Mouse (Mus musculus) adrenal gland, adult 2 months (tissue): Measurements from ENCODE around the gene Vmac. TPM values are rescaled to one million over a fixed set of nuclear protein-coding genes. Genes with fewer than 3 reads are reported as not detected.

Experiments
- DNase-seq: peaks from one replicate; pipeline ENCODE4 v3.0.0; 2021
- long read RNA-seq: library from polyadenylated mRNA; stranded (forward); transcript quantifications from one replicate; pipeline ENCODE4 v2.0.0, GENCODE M21; 2021
- polyA plus RNA-seq: library from polyadenylated mRNA; depleted of rRNA; stranded (reverse); fragments of >200 nt; gene quantifications from 2 replicates; pipeline ENCODE4 v1.2.3, GENCODE M21; 2012; rRNA removed
- total RNA-seq, 2 experiments: library from RNA; stranded (reverse); gene quantifications; 2 replicates each; pipeline ENCODE4 v1.2.3; 2021

The Vmac gene
- total RNA-seq (10 to 100 TPM; 26.8 to 31.6 TPM), polyA plus RNA-seq (50.2 and 57.3 TPM in 2 replicates)
- long read RNA-seq, transcript Vmac-201 (2 exons, 2,226 nt): major isoform, 18 of 29 reads
- long read RNA-seq, transcript Vmac-202 (2 exons, 1,965 nt): minor isoform, 6 of 29 reads
- long read RNA-seq, partial matches to known transcripts: 0 of 29 reads
- long read RNA-seq, other reads (novel, unspliced or antisense): 5 of 29 reads

DNA sequence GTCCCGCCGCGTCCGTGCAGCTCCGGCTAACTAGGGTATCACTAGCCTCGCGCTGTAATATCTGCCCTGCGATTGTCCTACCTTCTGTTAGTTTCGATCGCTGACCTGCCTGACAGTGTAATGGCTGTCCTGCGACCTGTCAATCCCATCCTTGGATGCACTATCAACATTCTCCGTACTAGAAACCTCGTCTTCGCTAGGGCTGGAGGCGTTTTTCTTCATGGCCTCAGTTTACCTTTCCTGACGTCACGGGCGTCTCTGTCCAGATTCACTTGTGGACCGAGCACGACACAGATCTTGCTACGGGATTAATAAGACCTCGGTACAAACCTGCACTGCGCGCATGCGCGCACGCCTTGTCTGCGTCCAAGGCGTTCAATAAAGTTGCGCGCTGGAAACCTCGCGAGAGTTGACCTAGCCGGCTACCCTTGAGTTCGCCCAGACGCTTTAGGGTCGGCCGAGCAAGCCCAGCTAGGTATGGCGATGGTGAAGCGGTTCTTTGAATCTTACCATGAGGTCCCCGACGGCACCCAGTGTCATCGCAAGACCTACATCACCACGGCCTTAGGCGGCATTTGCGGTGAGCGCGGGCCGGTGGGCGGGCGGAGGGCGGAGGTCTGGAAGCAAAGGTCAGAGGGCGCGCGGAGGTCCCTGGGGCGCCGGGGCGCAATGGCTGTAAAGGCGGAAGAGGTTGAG lies at the start of gene Vmac, which contains the start of gene Ndufa11:
TSS of gene Vmac (minus strand) at position 660 of the 696 bp plus-strand sequence.
TSS of gene Ndufa11 (plus strand) at position 405 of the 696 bp plus-strand sequence.
- DNase-seq: peak; percentile 94

DNA sequence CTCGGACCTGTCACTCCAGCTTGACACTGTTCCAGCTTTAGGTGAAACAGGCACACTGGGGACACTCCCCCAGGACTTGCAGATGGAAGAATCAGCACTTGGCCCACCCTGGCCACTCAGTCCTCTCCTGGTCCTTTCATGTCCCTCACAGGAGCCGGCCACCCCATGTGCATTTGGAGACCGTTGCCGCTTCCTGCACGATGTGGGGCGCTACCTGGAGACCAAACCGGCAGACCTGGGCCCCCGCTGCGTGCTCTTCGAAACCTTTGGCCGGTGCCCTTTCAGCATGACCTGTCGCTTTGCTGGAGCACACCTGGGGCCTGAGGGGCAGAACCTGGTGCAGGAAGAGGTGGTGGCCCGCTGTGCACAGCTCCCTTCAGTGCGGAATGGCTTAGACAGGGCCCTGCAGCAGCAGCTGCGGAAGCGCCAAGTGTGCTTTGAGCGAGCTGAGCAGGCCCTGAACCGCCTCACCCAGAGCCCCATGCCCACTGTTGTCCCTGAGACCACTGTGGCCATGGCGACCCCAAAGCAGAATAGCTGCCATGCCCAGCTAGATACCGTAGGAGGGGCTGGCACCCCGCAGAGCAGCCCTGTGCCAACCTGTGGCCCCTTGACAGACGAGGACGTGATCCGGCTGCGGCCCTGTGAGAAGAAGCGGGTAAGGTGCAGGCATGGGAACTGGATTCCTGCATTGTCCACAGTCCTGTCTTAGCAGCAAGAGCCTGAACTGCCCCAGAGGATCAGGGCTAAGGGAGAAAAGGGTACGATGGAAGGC lies 49.0 kb upstream of the Vmac start:
- DNase-seq: no peak

DNA sequence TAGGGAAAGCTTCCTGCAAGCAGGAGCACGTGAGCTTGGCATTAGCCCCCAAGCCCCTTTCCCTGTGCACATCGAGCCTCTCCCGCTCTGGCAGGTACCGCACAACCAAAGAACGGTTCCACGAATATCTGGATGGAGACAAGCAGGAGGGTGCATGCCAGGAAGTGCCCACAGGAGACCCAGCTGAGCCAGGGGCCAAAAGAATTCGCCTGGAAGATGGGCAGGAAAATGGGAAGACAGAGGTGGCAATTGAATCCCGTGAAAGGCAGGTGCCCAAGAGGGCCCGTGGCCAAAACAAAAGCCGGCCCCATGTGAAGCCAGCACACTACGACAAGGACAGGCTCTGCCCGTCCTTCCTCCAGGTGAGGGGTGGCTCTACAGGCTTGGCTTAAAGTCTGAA lies 47.6 kb upstream of the Vmac start:
- no peak for DNase-seq

DNA sequence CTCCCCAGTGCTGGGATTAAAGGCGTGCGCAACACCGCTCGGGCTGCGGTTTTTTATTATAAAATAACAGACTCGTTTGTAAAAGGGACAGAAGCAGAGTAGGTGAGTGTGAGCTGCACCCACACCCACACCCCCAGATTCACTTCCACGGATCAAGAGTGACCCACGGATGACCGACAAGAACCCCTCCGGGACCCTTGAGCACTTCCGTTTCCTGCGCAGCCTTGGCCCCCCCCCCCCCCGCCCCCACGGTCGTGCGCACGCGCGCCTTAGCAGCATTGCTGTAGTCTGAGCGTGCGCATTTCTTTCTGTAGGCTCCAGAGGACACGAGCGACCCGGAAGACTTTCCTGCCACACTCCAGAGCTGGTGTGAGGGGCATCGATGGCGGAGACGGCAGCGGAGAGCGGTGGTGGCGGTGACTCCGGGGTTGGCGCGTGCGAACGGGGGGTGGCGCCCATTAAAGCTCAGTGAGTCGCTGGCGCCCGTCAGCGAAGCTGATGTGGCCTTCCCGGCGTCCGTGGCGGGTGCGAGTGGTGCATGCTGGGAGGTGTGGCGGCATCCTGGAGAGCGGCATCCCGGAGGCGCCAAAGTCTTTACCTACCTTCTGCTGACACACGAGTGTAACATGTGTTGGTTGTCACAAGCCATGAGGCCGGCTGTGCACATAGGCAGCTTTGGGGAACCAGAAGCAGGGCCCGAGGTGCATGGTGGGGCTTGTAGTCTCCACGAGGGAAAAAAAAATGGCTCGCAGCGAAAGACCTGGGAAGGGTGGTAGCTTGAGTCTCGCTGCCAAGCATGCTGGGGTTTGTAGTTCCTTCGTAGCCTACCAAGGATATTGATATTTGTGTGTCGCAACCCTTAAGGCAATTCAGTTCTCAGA lies 46.9 kb upstream of the Vmac start, which contains the start of gene Dus3l:
TSS of gene Dus3l (plus strand) at position 284 of the 881 bp plus-strand sequence.
- peak; percentile 92 for DNase-seq

DNA sequence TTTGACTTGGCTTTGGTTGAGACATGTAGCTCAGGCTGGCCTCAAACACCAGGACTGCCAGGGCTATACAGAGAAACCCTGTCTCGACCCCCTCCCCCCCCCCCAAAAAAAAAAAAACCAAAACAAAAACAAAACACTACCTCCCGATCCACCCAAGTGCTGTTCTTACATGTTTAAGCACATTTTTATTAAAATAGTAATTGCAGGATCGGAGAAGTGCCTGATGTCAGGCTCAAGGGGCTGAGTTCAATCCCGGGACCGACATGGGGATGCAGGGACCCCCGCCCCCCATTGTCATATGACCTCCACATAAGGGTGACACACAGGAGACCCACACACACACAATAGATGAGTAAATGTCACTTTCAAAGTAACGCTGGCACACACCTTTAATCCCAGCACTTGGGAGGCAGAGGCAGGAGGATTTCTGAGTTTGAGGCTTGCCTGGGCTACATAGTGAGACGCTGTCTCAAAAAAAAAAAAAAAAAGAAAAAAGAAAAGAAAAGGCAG lies 46.0 kb upstream of the Vmac start:
- DNase-seq: no peak

DNA sequence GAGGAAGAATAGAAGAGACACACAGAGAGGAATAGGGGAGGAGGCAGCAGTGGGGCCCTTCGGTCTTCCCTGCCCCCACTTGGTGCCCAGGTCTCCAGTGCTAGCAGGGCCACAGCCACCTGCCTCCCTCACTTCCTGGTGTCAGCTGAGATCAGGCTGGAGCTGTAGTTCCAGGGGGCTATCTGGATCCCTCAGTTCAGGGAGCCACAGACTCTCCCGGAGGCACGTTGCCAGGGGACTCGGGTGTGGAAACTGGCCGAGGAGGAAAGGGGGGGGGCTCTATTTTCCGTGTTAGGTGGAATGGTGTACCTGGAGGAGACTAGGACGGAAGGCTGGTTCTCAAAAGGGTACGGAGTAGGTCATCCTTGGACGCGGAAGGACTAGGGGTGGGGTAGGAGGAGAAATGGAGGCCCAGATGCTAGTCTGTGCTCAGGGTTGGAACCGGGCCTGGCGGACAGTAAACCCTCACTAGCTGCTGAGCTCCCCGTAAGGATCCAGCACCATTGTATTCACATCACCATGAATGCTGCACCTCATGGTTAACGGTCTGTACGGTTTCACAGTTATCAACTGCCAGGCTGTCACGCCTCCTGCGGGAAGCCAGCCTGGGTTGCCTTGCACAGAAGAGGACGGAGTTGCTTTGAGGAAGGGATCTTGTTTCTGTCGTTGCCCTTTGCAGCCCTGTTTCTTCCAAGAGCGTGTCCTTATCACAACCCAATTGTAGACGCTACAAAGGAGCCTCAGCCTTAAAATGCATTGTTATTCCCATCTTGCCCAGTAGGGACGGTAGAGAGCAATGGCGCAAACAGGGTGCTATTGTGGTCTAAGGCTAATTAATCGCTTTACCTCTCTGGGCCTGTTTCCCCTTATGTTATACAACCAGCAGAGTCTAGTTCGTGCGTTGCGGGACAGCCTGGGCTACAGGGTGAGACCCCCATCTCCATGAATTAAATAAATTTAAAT lies 45.2 kb upstream of the Vmac start:
- DNase-seq: peak; percentile 72

DNA sequence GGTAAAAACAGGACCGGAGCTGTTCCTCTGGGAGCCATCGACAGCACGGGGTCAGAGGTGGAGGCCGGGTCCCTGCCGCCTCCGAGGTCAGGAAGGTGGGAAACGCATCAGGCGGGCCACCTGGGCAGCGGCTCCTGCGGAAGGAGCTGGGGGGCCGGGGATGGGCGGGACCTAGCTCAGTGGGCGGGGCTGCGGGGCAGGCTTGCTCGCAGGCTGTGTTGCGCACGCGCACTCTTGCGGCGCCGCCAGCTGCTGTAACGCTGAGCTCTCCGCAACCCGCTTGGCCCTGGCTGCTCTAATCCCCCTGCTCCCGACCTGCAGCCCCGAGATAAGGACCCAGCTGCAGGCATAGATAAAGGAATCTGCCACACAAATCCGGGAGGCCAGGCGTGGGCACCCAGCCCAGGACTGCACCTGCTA lies 44.2 kb upstream of the Vmac start:
- DNase-seq: peak; percentile 92

DNA sequence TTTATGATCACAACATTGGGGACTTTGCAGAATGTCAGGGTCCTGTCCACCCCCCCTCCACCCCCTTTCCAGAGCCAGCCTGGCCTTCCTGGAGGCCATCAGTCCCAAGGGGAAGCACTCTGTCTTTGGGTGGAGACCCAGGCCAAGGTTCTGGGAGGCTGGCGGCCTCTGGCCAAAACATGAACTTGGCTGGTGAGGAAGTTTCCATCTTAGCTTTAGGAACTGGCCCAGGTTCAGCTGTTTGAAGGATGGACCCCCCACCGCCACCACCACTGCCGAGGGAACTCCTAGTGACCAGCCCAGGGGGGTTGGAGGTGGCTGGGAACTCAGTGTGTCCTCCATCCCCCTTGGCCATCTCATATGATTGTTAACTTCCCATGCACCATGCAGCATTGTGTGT lies 43.3 kb upstream of the Vmac start:
- DNase-seq: no peak

DNA sequence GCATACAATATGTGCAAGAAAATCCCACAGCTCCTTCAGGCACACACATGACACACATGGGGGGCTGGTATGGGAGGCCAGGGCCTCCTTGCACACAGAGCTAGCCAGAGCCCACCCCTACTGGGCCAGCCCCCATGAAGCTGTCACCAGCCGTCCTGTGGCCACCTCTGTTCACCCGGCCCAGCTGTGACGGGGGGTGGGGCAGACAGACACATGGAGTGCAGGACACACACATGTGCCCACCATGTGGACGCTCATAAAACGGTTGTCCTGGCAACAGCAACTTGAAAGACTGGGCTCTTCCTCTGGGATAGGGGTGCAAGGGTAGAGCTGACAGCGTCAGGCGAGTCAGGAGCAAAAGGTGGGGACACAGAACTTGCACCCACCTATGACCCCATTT lies 41.4 kb upstream of the Vmac start:
- DNase-seq: no peak

DNA sequence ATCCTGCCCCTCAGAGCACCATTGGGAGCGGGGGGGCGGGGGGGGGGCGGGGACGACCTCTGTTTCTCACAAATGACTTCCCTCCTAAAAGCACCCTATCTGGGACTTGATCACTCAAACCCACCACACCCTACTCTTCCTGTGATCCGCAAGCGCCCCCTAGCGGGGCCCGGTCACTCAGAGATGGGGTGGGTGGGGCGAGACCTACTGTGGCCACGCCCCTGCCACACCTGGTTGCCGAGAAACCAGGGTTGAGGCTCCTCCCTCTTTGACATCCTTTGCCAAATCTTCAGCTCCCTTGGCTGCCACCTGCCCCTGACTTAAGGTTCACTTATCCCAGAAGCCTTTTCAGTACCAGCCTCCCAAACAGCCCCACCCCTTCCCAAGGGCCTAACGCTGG lies 40.3 kb upstream of the Vmac start:
- DNase-seq: peak; percentile 62

DNA sequence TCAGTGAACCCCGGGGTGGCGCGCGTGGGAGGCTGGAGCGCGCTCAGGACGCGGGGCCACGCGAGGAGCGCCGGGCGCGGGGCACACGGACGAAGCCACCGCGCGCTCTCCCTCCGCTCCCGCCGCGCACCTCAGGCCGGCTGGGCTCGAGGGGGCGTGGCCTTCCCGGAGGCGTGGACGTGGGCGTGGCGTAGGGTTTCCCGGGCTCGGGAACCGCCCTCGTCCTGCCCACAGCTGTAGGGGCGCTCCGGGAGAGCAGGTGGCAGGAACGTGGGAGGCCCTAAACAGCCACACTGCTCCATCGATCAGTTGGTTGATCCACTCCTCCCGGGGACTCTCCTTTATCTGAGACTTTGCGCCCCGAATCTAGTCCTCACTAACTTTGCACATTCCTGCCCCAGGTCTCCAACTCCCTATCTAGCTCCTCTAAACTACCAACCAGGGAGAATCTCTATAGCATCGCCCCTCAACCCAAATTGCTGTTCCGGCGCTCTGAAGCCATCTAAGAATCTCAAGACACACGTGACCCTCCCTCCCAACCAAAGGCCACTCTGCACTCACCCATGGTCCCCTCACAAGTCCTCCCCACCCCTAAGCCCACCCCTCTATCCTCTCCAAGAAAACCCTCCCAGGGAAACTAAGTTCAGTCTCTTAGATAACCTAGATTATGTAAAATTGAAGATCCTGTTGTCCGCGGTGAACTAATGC lies 39.7 kb upstream of the Vmac start, which contains the start of gene Nrtn:
TSS of gene Nrtn (minus strand) at position 115 of the 708 bp plus-strand sequence.
- peak; percentile 96 for DNase-seq

DNA sequence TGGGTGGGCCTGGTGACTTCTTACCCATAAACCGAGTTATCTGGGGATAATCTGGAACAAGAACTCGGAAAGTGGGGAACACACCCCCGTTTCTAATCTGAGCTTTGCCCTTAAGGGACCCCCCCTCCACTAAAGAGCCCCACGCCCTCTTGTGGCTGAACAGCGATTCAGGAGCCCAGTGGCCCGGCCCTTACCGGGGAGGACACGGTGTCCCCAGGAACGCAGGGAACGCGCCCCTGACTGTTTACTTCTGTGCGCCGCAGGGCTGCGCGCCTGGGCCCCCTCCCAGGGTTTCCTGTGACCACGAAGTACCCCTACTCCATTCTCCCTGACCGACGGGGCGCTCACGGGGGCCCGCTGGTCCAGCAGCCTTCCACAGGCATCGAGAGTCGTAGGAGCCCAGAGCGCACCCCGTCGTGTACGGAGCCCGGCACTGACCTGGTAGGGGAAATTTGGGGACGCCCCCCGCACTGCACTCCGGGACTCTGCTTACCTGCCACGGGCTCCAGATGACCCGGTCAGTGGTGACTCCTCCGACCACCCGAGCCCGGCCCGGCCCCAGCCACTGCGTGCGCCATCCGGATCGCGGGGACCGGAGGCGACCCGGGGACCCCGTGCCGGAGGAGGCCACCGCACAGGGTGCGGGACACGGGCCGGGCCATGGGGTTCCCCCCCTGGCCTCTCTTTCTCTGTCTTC lies 39.0 kb upstream of the Vmac start:
- peak; percentile 49 for DNase-seq

DNA sequence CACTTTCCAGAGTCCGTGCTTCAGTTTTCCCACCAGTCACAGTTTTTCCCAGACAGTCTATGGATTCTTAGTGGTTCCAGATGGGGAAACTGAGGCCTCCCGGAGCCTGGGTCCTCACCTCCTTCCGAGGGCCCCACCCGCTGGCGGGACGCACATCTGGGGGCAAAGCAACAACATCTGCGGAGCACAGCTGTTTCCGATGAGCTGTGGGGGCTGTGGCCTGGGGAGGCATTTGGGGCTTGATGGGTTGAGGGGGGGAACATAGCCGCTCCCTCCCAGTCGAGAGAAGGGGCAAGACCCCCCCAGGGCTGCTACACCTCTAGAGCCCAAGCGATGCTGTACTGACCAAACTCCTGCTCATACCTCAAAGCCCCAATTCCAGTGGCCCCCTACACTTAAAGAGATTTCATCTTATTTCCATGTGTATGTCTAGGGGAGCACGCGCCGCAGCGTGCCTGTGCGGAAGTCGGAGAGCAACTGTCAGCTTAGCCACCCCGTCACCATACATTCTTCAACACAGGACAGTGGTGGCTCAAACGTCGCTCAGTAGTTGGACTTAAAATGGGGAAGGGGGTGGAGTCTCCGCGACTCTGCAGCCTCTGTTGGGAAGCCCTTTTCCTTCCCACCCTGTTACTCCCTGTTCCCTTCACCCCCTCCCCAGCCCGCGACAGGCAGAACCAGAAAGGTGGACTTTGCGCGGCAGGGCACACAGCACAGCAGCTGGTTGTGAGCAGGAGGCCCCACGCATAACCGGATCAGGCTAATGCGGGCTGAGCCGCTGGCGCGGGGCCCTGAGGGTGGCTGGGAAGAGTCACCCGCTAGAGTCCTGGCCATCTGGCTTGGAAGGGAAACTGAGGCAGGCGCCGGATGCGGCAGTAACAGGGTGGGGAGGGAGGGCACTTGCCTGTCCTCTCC lies 36.7 kb upstream of the Vmac start:
- DNase-seq: no peak

DNA sequence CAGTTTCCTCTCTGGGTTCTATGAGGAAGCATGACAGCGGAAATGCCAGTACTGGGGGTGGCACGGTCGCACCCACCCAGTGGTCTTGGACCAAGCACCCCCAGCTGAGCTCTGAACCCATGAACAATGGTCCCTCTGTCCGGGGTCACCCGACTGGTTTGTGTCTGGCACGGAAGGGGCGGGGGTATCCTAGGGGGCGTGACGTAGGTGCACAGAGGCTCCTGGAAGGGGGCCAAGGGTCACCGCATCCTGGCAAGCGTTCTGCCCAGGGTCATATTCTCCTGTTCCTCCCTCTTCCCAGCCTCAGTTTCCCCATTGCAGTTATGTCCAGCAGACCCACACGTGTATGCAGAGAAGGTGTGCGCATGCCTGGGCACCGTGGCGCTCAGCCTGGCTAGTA lies 35.6 kb upstream of the Vmac start:
- no peak for DNase-seq

DNA sequence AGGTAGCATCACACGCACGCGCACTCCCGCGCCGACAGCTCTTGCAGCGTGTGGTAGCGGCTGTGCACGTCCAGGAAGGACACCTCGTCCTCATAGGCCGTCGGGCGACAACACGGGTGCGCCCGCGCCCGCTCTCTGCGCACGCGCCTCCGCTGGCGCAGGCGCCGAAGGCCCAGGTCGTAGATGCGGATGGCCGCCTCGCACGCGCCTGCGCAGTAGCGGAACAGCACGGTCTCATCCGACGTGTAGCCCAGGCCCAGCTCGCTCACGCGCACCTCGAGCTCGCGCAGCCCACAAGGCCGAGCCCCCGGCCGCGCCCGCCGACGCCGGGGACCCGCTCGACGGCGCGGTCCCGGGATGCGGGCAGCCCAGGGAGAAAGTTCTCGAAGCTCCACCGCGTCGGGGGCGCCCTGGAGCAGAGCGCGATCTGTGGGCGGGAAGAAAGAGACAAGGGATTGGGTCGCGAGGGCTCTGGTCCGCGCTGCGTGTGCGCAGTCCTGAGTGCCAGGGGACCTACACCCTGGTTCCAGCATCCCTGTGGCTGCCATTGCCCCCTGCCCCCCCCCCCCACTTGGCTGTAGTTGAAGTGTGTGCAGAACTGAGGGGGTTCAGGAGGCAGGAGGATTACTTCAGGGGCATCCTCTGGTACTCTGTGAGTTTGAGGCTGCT lies 33.7 kb upstream of the Vmac start:
- no peak for DNase-seq

DNA sequence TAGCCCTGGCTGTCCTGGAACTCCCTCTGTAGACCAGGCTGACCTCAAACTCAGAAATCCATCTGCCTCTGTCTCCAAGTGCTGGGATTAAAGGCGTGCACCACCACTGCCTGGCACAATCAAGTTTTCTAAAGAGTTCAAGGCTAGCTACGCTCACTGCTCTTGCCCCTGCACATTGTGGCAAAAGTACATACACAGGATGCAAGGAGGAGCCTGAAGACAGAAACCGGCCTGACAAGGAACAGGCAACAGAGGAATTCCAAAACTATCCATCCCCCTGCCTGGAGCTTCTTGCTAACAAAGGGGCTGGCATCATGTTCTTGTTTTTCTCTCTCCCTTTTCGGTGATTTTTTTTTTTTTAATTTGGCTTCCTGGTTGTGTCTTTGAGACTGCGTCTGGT lies 26.4 kb upstream of the Vmac start:
- no peak for DNase-seq

DNA sequence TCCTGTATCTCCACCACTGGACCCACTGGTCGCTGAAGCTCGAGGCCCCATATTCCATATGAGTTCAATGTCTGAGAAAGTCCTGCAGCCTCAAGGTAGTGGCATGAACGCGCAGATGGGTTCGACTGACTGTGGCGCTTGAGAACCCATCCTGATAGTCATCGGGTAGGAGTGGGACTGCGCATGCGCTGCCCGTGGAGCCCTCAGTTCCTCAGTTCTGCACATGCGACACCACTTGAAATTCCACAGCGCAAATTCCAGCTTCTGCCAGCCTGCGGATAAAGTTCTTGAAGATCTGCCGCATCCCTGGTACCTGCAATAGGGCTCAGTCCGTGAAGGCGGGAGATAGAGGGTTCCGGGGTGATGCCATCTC lies 23.0 kb upstream of the Vmac start:
- DNase-seq: no peak
